Mouse (Mus musculus) induced T-regulatory cell, adult 2 months (primary cell): ENCODE measurements around the gene Rack1.
"Not testable (repeated sequence)": the region's sequence is repeated elsewhere in the genome, so short reads cannot be mapped to it uniquely, and the experiment has no call there.

Experiments
- DNase-seq: peaks from one replicate; pipeline ENCODE4 v3.0.0-alpha.2; 2012; ENCODE audit warnings: low read depth

The Rack1 gene

DNA sequence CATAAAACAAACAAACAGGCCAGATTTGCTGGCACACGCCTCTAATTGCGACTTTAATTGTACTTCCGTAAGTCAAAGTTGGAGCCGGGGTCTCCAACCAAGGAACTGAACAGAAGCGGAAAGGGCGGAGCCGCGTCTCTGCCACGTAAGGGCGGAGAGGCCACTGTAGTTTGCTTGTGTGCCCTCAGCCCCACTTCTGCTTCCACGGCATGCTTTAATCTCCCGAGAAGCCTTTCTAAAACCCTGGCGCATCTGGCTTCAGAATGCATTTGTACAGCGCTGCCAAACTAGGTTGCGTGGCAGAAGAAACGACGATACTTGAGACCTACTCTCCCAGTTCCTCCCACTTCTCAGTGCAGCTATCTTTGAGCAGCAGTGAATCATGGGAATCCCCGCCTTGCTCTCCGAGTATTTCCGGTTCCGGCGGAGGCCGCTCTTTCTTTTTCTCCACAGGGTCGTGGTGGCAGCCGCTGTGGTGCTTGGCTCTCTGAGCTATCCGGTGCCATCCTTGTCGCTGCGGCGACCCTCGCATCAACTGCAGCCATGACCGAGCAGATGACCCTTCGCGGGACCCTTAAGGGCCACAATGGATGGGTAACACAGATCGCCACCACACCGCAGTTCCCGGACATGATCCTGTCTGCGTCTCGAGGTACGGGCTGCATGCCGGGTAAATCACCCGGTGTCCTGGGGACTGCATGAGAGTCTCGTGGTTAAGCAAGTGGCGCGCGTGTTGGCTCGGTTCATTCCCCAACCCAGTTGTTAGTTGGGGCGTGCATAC is at the start of gene Rack1:
TSS of gene Rack1 (plus strand) at position 412 of the 781 bp plus-strand sequence.
- peak; percentile 96 for DNase-seq

DNA sequence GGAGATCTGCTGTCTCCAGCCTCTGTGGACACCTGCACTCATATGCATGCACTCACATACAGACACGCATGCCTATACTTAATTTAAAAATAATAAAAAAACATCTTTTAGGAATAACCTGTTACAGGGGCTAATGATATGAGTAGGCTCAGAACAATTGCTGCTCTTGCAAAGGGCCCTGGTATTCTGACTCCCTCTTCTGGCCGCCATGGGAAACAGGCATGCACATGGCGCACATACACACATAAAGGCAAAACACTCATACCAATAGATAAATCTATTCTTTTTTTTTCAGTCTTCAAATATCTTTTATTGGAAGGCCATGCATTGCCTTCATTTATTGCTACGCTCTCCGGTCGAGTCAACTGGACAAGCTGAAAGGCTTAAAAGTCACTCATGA is 49.7 kb upstream of the Rack1 start:
- no peak for DNase-seq

DNA sequence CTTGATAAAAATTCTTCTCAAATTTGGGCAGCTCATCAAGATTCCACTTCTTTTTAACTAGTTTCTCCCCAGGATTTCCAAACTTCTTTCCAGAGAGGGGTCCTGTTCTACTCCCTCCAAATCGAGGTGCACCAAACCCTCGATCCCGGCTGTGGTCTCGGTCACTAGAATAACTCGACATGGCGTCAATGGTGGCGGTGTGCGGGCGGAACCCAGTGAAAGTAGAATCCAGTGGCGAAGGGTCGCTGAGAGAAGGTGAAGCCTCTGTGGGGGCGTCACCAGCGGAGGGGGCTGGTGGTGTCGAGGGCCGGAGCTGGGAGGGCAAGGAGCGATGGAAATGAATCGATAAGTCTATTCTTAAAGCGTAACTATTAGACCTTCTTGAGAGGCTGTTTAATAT is 46.6 kb upstream of the Rack1 start:
- DNase-seq, result not testable (repeated sequence)

DNA sequence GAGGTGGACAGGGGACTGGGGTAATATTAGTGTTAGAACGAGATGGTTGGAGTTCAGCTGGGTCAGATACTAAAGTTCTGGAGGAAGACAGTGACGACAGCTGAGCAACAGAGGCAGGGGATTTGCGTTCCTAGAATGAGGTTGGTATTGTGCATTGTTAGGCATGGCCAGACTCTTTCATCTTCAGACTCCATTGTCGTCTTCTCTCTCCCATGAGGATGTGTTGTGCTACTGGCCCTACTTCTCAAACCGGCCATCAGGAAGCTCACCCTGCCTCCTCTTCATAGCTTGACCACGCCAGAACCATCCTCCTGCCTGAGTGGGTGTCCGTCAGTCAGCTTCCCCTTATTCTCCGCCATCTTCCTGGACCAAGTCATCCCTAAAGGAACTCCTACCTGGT is 41.1 kb upstream of the Rack1 start:
- no peak for DNase-seq

DNA sequence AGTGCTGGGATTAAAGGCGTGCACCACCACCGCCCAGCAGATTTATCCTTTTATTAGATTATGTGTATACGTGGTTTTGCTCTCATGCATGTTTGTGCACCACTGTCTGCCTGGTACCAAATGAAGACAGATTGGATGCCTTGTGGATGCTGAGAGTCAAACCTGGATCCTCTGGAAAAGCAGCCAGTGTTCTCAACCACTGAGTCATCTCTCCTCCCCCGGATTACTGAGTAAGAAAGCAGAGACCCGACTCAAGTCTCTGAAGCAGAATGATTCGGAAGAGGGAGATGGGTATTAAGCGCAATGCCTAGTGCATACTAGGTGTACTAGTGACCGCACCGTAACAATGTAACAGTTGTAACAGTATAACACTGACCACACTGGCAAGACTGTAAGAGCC is 36.0 kb upstream of the Rack1 start:
- DNase-seq, result no peak

DNA sequence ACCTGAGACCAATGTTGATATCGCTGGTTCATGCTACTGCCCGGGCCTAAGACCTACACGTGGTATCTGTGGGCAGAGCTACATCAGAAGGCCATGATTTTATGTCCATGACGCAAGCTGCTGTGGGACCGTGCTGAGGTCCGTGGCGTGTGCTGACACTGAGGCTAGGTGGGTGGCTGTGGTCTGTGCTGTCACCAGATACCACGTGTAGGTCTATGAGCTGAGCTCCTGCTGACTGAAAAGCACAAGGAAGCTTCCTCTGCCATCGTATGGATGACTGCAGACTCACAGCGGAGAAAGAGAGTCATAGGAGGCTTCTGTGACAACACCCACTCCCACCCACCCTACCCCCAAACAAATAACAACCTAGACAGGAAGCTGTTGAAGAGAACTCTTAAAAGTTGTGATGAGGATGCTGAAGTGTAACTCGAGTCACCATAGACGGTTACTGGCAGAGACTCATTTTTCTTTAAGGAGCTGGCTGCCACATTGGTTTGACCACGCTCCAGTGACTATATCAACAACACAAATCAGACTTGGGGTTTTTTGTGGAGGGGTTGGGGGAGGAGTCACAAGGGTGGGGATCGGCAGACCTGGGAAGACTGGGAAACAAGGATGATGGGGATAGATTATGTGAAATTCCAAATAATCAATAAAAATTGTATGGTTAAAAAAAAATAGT is 32.8 kb upstream of the Rack1 start:
- DNase-seq, result no peak

DNA sequence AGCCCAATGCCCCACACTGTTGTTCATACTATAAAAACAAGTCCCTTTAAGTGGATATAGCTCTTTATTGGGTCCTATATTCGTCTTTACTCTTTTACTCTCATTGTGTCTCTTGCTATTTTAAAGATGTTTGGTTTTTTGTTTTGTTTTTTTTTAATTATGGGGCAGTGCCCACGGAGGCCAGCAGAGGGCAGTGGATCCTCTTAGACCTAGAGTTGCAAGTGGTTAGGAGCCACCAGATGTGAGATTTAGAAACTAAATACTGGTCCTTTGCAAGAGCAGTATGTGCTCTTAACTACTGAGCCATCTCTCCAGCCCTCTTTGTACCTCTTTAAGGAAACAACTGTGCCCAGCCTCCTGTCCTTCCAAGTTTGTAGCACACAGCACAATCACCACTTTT is 28.4 kb upstream of the Rack1 start:
- DNase-seq, result peak; percentile 76

DNA sequence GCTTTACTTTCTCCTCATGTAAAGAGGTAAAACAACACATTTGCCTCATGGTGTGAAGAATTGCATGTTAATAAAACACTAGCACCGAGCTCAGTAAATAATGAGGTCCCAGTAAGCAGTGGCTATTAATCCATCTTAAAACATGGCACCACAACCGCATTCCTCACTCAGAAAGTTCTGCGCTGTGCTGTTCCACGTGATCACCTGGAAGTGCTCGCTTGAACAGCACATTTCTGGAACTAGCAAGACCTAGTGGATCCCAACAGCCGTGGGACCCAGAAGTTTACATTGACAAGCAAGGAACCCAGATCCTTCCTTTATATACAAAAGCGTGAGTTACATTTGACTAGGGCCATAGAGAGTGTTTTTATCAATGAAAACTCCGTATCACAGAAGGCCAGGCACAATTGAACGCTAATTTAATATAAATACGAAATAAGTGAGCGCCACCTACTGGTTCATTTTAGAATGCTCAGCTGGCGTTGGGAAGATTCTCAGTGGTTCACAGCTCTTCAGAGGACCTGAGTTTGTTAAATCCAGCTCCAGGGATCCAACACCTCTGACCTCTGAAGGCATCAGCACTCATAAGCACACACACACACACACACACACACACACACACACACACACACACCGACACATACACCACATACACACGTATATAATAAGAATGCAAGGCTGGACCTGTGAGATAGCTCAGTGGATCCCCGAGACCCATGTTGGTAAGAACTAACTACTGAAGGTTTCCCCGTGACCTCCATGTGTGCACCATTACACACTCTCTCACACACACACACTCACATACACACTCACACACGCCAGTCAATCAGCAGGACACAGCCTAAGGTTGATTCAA is 25.5 kb upstream of the Rack1 start:
- DNase-seq, result peak; percentile 81

DNA sequence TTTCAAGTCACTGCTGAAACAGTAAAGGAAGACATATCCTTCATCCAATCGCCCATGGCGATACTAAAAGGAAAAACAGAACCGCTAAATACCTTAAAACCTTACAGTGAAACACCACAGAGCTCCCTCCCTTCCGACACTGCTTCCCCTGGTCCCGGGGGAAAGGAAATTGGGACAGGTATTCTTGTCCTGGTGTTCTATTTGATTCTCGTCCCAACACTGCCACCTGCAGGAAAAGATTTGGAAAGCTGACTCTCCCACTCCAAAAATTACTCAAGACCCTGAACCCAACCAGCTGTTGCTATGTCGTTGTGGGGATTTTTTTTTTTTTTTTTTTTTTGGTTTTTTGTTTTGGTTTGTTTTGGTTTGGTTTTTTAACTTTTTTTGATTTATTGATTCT is 24.6 kb upstream of the Rack1 start:
- peak; percentile 73 for DNase-seq

DNA sequence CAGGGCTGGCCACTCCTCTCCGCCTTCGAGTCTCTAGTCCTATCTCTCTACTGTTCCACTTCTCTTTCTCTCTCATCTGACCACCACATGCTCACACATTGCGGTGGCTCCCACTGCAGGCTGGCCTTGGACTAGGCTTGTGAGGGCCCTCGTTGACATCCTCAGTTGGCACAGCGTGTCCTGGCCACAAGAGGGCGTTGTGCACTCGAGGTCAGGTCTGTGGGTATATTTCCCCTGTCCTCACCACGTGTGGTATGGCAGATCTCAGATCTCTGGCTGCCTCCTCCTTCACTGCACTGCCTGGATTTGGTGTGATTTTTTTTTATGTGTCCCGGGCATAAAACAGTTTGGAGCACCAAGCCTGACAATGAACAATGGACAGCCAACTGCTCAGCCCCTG is 23.5 kb upstream of the Rack1 start:
- peak; percentile 61 for DNase-seq

DNA sequence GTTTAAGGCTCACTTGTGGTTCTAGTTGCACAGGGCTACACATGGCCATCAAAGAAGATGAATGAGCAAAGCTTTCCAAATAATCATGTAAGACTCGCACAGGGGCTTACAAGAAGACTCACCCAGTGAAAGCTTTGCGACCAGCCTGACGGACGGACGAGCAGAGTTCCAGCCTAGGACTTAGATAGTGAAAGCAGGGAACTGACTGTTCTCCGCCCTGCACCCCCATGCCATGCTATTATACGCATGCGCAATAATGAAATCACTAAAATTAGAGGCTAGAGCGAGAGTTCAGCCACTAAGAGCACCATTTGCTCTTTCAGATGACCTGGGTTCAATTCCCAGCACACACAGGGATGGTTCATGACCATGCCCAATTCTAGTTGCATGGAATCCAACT is 22.8 kb upstream of the Rack1 start:
- no peak for DNase-seq

DNA sequence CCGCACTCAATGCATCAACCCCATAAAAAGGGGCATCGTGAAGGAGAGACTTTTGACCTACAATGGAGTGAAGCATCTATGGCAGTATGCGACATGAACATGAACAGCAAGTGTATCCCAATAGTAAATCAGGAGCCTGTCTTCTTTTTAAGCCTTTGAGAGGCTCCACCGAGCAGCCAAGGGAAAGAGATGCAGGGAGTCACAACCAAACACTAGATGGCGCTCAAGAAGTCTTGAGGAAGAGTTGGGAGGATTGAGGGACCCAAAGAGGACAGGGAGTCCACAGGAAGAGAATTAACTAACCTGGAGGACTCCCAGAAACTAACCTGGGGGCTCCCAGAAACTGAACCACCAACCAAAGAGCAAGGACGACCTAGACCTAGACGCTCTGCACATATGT is 20.7 kb upstream of the Rack1 start:
- peak; percentile 86 for DNase-seq

DNA sequence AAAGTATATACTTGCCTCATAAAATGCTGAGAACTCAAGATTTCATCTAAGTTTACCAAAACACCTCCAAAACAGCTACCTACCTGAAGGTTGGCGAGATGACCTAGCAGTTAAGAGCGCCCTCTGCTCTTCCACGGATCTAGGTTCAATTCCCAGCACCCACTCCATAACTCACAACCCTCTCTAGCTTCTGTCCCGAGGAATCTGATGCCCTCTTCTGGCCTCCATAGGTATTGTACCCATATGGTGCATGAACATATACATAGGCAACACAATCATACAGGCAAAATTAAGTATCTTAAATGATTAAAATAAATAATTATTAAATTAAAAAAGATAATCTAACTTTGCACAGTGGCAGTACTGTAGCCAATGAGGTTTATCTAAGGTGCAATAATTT is 17.9 kb upstream of the Rack1 start:
- no peak for DNase-seq

DNA sequence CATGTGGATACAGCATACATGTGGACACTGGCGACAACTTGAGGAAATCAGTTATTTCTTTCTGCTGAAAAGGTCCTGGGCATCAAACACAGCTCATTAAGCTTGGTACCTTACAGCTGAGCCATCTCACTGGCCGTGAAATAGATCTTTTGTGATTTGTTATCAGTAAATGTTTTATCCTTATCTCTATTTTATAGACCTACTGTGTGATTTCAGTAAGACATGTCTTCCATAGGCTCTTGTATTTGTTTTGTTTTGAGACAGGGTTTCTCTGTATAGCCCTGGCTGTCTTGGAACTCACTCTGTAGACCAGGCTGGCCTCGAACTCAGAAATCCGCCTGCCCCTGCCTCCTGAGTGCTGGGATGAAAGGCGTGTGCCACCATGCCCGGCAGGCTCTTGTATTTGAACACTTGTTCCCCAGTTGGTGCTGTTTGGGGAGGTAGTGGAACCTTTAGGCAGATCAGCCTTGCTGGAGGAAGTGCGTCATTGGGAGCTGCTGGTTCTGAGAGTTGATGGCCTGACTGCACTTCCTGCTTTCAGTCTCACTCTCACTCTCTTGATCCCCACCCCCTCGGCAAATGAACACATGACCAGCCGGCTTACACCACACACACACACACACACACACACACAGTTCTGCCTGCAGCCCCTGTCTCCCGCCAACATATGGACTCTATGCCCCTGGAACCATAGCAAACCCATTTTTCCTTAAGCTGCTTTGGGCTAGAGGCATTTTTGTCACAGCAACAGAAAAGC is 12.5 kb upstream of the Rack1 start:
- DNase-seq, result peak; percentile 94

DNA sequence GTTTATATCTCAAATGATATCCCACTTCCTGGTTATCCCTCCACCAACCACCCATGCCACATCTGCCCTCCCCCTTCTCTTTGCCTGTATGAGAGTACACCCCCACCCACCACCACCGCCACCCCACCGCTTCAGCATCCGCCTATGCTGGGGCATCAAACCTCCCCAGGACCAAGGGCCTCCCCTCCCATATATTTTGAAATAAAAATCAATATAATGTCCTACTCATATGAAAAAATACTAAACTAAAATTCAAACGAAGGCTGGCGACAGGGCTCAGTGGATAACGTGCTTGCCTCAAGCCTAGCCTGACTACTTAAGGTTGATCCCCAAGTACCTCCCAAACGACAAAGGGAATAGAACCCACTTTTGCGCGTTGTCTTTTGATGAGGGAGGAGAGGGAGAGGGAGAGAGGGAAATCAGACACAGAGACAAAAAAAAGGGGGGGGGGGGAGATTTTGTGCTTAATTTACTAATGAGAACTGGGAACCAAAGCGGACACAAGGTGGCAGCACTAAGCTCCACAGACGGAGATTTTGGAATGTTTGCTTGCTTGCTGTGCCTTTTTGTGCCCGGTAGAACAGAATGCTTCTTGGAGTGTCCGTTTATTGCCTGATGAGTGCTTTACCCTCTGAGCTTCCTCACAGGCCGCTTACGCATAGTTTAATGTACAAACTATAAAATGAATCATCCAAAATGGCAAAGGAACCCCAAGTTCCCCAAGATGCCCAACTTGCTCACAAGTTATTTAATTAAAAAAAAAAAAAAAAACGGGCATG is 11.6 kb upstream of the Rack1 start:
- DNase-seq, result peak; percentile 94

DNA sequence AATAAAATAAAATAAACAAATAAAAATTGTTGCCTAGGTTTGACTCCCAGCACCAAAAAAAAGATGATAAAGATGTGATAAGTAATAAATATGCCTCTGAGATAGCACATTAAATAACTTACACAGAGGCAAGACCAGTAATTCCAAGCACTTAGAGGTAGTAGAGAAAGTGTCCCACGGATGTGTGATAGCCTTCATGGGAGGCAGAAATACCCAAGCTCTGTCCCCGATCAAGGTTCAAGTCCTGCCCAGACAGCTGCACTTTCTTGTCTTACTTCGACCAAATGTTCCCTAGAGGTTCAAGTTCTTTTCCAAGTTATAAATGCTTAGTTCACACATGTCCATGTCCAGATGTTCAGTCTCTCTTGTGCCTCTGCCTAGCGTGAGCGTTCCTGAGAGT is 10.9 kb upstream of the Rack1 start:
- DNase-seq, result no peak

DNA sequence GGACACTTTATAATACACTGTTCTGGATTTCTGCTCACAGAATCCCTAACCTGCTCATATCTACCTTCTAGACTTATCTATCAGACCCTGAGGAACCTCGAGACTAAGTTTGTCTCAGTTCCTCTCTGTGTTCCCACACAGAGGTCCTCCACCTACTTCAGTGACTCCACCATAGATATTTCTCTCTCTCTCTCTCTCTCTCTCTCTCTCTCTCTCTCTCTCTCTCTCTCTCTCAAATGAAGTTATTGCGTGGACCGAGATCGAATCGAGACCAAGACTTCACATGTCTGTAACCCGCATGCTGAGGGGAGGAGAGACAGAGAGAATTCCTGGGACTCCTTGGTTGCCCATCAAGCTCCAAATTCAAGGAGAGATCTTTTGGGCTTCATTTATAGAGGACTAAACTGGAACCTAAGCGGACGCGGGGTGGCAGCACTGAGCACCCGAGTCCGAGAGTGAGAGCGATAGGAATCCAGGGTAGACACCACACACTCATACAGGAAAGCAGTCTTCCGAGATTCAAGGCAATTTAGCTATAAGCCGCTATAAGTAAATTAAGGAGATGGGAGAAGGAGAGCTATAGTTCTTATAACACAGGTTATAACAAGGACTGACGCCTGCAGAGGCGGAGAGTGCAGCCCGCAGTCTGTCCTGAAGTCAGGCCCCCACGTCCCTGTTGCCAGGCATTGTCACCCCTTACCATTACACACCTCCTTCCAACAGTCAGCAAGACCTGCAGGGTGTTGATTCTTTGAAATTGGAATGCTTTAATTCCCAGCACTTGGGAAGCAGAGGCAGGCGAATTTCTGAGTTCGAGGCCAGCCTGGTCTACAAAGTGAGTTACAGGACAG is 9.9 kb upstream of the Rack1 start:
- peak; percentile 92 for DNase-seq

DNA sequence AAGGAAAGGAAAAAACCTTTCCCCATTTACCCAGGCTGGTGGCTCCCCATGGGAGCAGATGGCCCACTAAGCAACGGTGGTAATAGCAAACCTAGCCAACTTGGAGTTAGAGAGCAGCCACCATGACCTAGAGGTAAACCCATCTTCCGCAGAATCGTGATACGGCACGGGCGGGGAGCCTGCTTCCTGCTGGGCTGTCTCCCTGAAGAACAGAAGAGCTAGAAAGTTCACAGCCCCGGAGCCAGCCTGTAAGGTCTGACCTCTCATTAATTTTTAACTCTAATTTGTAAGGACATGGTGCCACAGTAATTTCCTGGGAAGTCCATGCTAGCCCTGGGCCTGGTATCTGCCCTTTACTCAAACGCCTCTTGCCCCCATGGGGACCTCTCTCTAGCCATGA is 9.2 kb upstream of the Rack1 start:
- DNase-seq, result no peak

DNA sequence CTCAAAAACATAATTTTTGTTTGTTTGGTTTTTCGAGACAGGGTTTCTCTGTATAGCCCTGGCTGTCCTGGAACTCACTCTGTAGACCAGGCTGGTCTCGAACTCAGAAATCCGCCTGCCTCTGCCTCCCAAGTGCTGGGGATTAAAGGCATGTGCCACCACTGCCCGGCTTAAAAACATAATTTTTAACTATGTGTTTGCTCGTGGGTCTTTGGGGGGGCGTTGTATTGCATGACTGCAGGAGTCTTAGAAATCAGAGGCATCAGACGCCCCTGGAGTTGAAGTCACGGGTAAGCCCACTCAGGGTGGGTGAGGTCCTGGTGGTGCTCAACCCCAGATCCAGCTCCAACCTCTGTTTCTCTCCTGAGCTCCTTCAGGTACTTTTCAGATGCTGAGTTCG is 8.2 kb upstream of the Rack1 start:
- DNase-seq, result not testable (repeated sequence)

DNA sequence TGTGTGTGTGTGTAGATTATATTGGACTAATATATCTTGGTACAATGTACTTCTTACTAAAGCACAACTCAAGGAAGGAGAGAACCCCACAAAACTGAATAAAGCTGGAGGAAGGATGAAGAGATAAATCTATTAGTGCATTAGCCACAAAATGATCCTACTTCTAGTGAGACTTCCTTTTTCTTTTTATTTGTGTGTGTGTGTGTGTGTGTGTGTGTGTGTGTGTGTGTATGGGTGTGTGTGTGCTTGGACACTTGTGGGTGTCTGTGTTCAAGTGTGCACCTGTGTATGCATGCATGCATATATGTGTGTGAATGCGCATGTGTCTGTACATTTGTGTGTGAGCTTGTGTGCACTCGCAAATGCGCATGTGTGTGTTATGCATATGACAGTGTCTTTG is 6.9 kb upstream of the Rack1 start:
- no peak for DNase-seq
